Comparison of ENCODE assay signal across 19 mouse cellular contexts in genomic region chr5:76744737-76745209, GRCm38 (mm10).
DNase-seq lines count a peak whose midpoint lies in the region; ATAC-seq and TF ChIP-seq lines count a peak whose summit lies in the region.
"Had no signal": no experiment of that assay in that cellular context is flagged by ENCODE, and none has a peak within 500 bp of the region (broad histone marks: within the 10 kb centered on the region; RNA-seq: fewer than 3 reads in every experiment).

No protein-coding gene starts in this region.

- DNase-seq in lung, adult 18-20 months, result peak; percentile 15 to 33
- no peak for DNase-seq in lung, postnatal 14 days
- peak; percentile 35 for DNase-seq in brain, adult 2 months (ENCODE audit: low read depth, low spot score)
- DNase-seq in lung, postnatal 0 days (ENCODE audit: low spot score), result peak; percentile 20
- DNase-seq in heart, embryonic 10.5 days (ENCODE audit: low spot score), result no peak
- DNase-seq in left cerebral cortex, postnatal 25 days (ENCODE audit: low spot score in 2 of 2), result no peak
- DNase-seq in urinary bladder, postnatal 4 days (ENCODE audit: low spot score in 2 of 2), result no peak
- DNase-seq: adrenal gland, postnatal 36 days; cerebellum, adult 11 months; gastrocnemius, postnatal 25 days; kidney, postnatal 14 days; right cerebral cortex, postnatal 4 days had no signal

- H3K27me3 ChIP-seq in embryonic facial prominence, embryonic 13.5 days, result no peaks in the 10 kb centered on the region
- no peaks in the 10 kb centered on the region for H3K27me3 ChIP-seq in lung, postnatal 0 days (replicated peaks; ENCODE audit: insufficient read depth, low read length)
- H3K27me3 ChIP-seq in heart, embryonic 10.5 days (ENCODE audit: insufficient read depth, poor library complexity, severe bottlenecking), result no peaks in the 10 kb centered on the region
- H3K27me3 ChIP-seq: heart, embryonic 13.5 days had no signal

- no peak overlapping the region for H3K9ac ChIP-seq in embryonic facial prominence, embryonic 13.5 days
- H3K9ac ChIP-seq in lung, postnatal 0 days (replicated peaks; ENCODE audit: low read depth), result no peak overlapping the region
- H3K9ac ChIP-seq: heart, embryonic 13.5 days had no signal

- peak; percentile 88 for ATAC-seq in embryonic facial prominence, embryonic 13.5 days (ENCODE audit: insufficient number of reproducible peaks, insufficient read depth, low FRiP score, low TSS enrichment, low read depth)
- ATAC-seq in lung, postnatal 0 days, result peak; percentile 65
- ATAC-seq: activated CD4-positive, CD25-positive, alpha-beta regulatory T cell, adult 4 months; intestine, embryonic 16.5 days had no signal

- 73% methylated on average over 9 of the region's 9 CpGs for WGBS in embryonic facial prominence, embryonic 13.5 days
- 69% methylated on average over 9 of the region's 9 CpGs for WGBS in lung, postnatal 0 days
- WGBS in heart, embryonic 10.5 days, result 72% methylated on average over 9 of the region's 9 CpGs

- peaks cover 8% of the 10 kb centered on the region; the same call in 1 of the 2 replicates for H3K4me1 ChIP-seq in embryonic facial prominence, embryonic 13.5 days
- H3K4me1 ChIP-seq in lung, postnatal 0 days (ENCODE audit: insufficient read depth, low read depth, low read length), result no peaks in the 10 kb centered on the region
- peaks cover 3% of the 10 kb centered on the region; the same call in 1 of the 2 replicates for H3K4me1 ChIP-seq in heart, embryonic 10.5 days

- no peak for TF ChIP-seq EP300 in lung, postnatal 0 days (IDR thresholded peaks at IDR 0.05)

- intact Hi-C loops in left cerebral cortex, postnatal 25 days (cut with DNase I), result no loop called here

- H3K36me3 ChIP-seq in embryonic facial prominence, embryonic 13.5 days, result peaks cover 9% of the 10 kb centered on the region
- no peaks in the 10 kb centered on the region for H3K36me3 ChIP-seq in lung, postnatal 0 days (ENCODE audit: insufficient read depth, low read length)
- H3K36me3 ChIP-seq in heart, embryonic 10.5 days, result no peaks in the 10 kb centered on the region
- H3K36me3 ChIP-seq: heart, embryonic 13.5 days had no signal

- no peak overlapping the region for H3K27ac ChIP-seq in embryonic facial prominence, embryonic 13.5 days
- H3K27ac ChIP-seq in lung, postnatal 0 days (ENCODE audit: low read length), result no peak overlapping the region
- no peak overlapping the region for H3K27ac ChIP-seq in heart, embryonic 10.5 days
- H3K27ac ChIP-seq: heart, embryonic 13.5 days; hindbrain, embryonic 10.5 days; limb, embryonic 10.5 days had no signal

- H3K4me3 ChIP-seq in embryonic facial prominence, embryonic 13.5 days, result no peak overlapping the region
- no peak overlapping the region for H3K4me3 ChIP-seq in lung, postnatal 0 days (ENCODE audit: low read depth, low read length)
- no peak overlapping the region for H3K4me3 ChIP-seq in heart, embryonic 10.5 days
- H3K4me3 ChIP-seq: heart, embryonic 13.5 days; hindbrain, embryonic 10.5 days; limb, embryonic 10.5 days; myocyte had no signal

- no peak for TF ChIP-seq CTCF in lung, postnatal 0 days (IDR thresholded peaks at IDR 0.05)

- H3K9me3 ChIP-seq in embryonic facial prominence, embryonic 13.5 days, result no peaks in the 10 kb centered on the region
- H3K9me3 ChIP-seq in lung, postnatal 0 days (ENCODE audit: low read length), result no peaks in the 10 kb centered on the region
- no peaks in the 10 kb centered on the region for H3K9me3 ChIP-seq in heart, embryonic 10.5 days
- H3K9me3 ChIP-seq: heart, embryonic 13.5 days; hindbrain, embryonic 10.5 days; limb, embryonic 10.5 days had no signal

- no peak overlapping the region for H3K4me2 ChIP-seq in embryonic facial prominence, embryonic 13.5 days
- no peak overlapping the region for H3K4me2 ChIP-seq in lung, postnatal 0 days (replicated peaks; ENCODE audit: low read depth, low read length)
- H3K4me2 ChIP-seq: heart, embryonic 13.5 days had no signal

Comparison
In these comparisons a context has a peak if more than half of its experiments do, and no peak if none do; other contexts are left out.
1. DNase-seq: peak in lung, adult 18-20 months (2 of 2), brain, adult 2 months (single experiment) and lung, postnatal 0 days (single experiment); none in lung, postnatal 14 days (single experiment), heart, embryonic 10.5 days (single experiment), left cerebral cortex, postnatal 25 days (0 of 2) and urinary bladder, postnatal 4 days (0 of 2).